Mouse (Mus musculus) hindbrain, postnatal 0 days (tissue): ENCODE data around the gene Nol6. TPM values are rescaled to one million over a fixed set of nuclear protein-coding genes. Genes with fewer than 3 reads are reported as not detected.
A peak's percentile ranks its signal among the peaks of the same experiment; 100 is the strongest.

Experiments
- ATAC-seq: fragments of 200-750 bp; cut with Nextera tagmentation; 2 replicates; pipeline ENCODE4 v1.8.0; 2017; ENCODE audit warnings: mild to moderate bottlenecking, moderate TSS enrichment, moderate library complexity
- DNase-seq: peaks from one replicate; pipeline ENCODE4 v3.0.0-alpha.2; 2015; ENCODE audit warnings: low spot score
- H3K27ac ChIP-seq: fragments of 300-500 bp; sonication (generic); 2 replicates; pipeline ENCODE4 v1.5.1; 2014; ENCODE audit warnings: mild to moderate bottlenecking
- H3K27me3 ChIP-seq: fragments of 300-500 bp; sonication (generic); 2 replicates; pipeline ENCODE4 v1.6.1; 2014; ENCODE audit warnings: low read length, mixed read lengths; ENCODE audit not compliant: insufficient read depth
- H3K36me3 ChIP-seq: fragments of 300-500 bp; sonication (generic); 2 replicates; pipeline ENCODE4 v1.6.1; 2014; ENCODE audit warnings: low read length, mixed read lengths; ENCODE audit not compliant: insufficient read depth
- H3K4me1 ChIP-seq: fragments of 300-500 bp; sonication (generic); 2 replicates; pipeline ENCODE4 v1.6.1; 2014; ENCODE audit warnings: antibody characterized with exemption, low read length, mixed read lengths; ENCODE audit not compliant: insufficient read depth
- H3K4me2 ChIP-seq: fragments of 300-500 bp; sonication (generic); 2 replicates; pipeline ENCODE4 v1.6.1; 2014; ENCODE audit warnings: low read depth, mild to moderate bottlenecking, low read length, moderate library complexity, mixed read lengths
- H3K4me3 ChIP-seq: fragments of 300-500 bp; sonication (generic); 2 replicates; pipeline ENCODE4 v1.5.1; 2014; ENCODE audit warnings: low read length
- H3K9ac ChIP-seq: fragments of 300-500 bp; sonication (generic); replicated peaks from 2 replicates; pipeline ENCODE4 v1.6.1; 2014; ENCODE audit warnings: mild to moderate bottlenecking, low read length, moderate library complexity, mixed read lengths
- H3K9me3 ChIP-seq: fragments of 300-500 bp; sonication (generic); 2 replicates; pipeline ENCODE4 v1.6.1; 2016; ENCODE audit warnings: low read length, mixed read lengths
- CTCF ChIP-seq: IDR thresholded peaks from 2 replicates; pipeline ENCODE4 v1.5.1; 2016; ENCODE audit warnings: antibody characterized with exemption, control low read depth, low read depth
- WGBS: fragments of 180-500 bp; shearing (Covaris S2); extraction: QIAGEN DNeasy Blood & Tissue Kit; methylation state at CpG from one replicate; pipeline ENCODE4 v1.1.7; 2014; 5-methylcytosine and 5-hydroxymethylcytosine counted together
- polyA plus RNA-seq: library from polyadenylated mRNA; unstranded; fragments of >200 nt; fragmentation: Nextera tagmentation; extraction: Ambion mirVana; gene quantifications from 2 replicates; pipeline ENCODE4 v1.2.1, GENCODE M21; 2015
- total RNA-seq: library from RNA; depleted of rRNA; stranded (reverse); fragments of >200 nt; gene quantifications from 2 replicates; pipeline ENCODE4 v1.2.3, GENCODE M21; 2014

The Nol6 gene
- total and polyA plus RNA-seq, 2 experiments from 2014 or later = 32.4 to 70.2 TPM

DNA sequence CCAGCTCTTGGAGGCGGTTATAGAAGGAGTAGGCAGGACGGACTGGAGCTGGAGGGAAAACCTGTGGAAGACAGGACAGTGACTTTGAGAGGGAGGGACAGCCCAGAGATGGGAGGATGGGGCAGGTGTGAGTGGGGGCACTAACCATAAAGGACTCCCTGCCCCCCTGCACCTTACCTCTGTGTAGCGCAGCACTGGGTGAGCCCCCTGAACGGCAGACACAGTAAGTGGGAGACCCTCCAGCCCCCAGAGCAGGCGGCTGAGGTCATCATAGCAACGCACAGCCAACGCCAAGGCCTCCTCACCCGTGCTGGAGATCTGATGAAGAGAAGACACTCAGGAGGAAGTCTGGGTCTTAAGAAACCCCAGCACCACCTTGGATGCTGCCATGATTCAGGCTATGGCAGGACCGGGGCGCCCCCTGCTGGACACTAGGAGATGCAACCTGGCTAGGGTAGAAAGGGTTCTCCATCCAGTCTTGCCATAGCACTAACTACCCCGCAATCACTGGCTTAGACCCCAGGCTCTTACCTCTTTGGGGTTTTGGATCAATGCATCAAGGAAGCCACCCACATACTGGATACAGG, 5.5 kb downstream of the Nol6 start:
- Histone ChIP-seq H3K4me3 (no peak overlapping the region), H3K36me3 (peaks cover 61% of the 10 kb centered on the region), H3K27ac (no peak overlapping the region), H3K9me3 (no peaks in the 10 kb centered on the region), H3K4me1 (no peaks in the 10 kb centered on the region), H3K4me2 (no peak overlapping the region), H3K27me3 (no peaks in the 10 kb centered on the region), H3K9ac (no peak overlapping the region)
- 76% methylated on average over 11 of the region's 11 CpGs for WGBS
- peak; percentile 65 for DNase-seq
- peak; percentile 83 for TF ChIP-seq CTCF
- ATAC-seq = no peak

DNA sequence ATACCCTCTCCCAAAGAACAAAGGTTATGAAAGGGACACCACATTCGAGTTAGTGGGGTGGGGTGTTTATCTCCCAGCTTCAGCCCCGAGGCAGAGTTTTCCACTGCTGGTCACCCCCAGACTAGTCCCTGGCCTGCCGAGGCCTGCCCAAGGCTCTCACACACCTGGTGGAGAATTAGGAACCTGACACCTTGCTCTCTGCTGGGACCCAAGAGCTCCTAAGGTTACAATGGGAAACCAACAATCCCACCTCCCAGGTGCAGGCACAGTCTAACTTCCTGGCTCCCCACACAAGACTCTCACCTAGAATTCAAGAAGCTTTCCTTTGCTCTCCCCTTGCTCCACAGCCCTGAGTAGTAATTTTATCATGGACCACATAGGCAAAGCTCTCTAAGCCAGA, 7.4 kb downstream of the Nol6 start:
- no peak overlapping the region for H3K4me2 ChIP-seq
- no peak overlapping the region for H3K9ac ChIP-seq
- H3K27ac ChIP-seq = no peak overlapping the region
- TF ChIP-seq CTCF = no peak
- no peaks in the 10 kb centered on the region for H3K4me1 ChIP-seq
- 89% methylated on average over 3 of the region's 3 CpGs for WGBS
- no peak for ATAC-seq
- H3K36me3 ChIP-seq = peaks cover 62% of the 10 kb centered on the region
- H3K27me3 ChIP-seq = no peaks in the 10 kb centered on the region
- no peak for DNase-seq
- H3K4me3 ChIP-seq = no peak overlapping the region
- no peaks in the 10 kb centered on the region for H3K9me3 ChIP-seq

DNA sequence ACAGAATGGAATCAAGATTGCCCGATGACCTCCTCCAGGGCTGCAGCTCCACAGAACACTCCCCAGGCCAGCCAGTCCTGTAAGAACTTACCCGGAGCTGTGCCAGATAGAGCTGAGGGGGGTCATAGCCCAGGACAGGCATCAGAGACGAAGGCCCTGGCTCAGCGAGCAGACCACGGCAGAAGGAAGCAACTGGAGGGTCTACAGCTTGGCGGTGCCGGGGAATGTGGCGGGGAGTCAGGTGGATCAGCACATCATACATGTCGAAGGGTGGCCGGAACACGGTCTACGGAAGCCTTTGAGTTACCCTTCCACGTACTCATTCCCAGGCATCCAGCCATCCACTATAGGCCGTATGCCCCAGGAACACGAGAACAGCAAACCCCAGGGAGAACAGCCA, 8.5 kb downstream of the Nol6 start:
- Histone ChIP-seq H3K9ac (no peak overlapping the region), H3K4me1 (no peaks in the 10 kb centered on the region), H3K4me2 (no peak overlapping the region), H3K27ac (no peak overlapping the region), H3K9me3 (no peaks in the 10 kb centered on the region), H3K4me3 (no peak overlapping the region), H3K36me3 (peaks cover 61% of the 10 kb centered on the region), H3K27me3 (no peaks in the 10 kb centered on the region)
- no peak for TF ChIP-seq CTCF
- DNase-seq = no peak
- ATAC-seq = no peak
- WGBS = 92% methylated on average over 15 of the region's 15 CpGs

DNA sequence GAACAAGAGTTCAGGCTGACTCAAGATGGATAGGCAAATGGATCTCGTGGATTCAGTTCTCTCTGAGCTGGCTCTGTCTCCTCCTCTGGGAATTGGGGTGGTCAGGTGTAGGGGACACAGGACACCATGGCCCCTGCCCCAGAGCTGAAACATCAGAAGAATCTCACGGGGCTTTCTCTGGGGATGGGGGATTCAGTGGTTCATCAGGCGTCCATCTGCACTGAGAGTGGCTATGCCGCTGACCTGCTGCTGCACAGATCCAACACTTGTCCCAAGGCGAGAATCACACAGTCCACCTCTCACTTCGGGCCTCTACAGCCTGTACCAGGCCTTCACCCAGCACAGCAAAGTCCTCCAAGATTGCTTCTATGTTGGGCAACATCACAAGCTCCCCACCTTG, 9.2 kb downstream of the Nol6 start:
- Histone ChIP-seq H3K27me3 (no peaks in the 10 kb centered on the region), H3K9me3 (no peaks in the 10 kb centered on the region), H3K27ac (no peak overlapping the region), H3K9ac (no peak overlapping the region), H3K4me2 (no peak overlapping the region), H3K4me1 (no peaks in the 10 kb centered on the region), H3K36me3 (peaks cover 54% of the 10 kb centered on the region), H3K4me3 (no peak overlapping the region)
- TF ChIP-seq CTCF = no peak
- DNase-seq = no peak
- ATAC-seq = no peak
- 91% methylated on average over 6 of the region's 6 CpGs for WGBS

DNA sequence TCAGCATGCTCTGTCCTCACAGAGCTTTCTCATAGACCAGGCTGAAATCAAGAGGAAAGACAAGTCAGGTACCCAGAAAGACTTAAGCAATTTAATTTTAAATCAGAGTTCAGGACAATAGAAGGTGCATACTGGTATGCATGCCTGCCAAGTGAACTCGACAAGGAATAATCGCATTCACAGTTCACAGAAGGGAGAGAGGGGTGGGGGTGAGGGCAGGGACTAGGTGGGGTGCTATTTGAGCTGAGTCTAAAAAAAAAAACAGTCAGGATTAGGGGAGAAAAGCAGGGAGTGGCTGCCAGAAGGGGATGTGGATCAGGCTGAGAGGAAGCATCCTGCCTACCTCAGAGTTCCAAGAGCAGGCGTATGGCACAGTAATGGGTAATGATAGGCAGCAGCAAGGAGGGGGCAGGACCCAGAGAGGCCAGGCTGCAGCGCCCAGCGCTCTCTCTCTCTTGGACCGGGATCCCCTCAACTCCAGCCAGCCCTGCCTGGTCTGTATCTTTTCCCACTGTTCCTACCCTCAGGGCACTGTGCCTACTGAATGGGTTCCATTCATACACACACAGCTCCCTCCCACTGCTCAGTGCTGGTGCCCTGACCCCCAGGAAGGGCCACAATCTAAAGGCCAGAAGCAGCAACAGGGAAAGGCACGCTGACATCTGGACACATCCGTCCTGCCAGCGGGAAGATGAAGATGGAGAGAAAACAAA, 9.7 kb downstream of the Nol6 start:
- ATAC-seq (no peak), DNase-seq (no peak)
- 82% methylated on average over 9 of the region's 9 CpGs for WGBS
- Histone ChIP-seq H3K27me3 (no peaks in the 10 kb centered on the region), H3K27ac (no peak overlapping the region), H3K4me2 (no peak overlapping the region), H3K36me3 (peaks cover 48% of the 10 kb centered on the region), H3K4me1 (no peaks in the 10 kb centered on the region), H3K9me3 (no peaks in the 10 kb centered on the region), H3K4me3 (no peak overlapping the region), H3K9ac (no peak overlapping the region)
- no peak for TF ChIP-seq CTCF

DNA sequence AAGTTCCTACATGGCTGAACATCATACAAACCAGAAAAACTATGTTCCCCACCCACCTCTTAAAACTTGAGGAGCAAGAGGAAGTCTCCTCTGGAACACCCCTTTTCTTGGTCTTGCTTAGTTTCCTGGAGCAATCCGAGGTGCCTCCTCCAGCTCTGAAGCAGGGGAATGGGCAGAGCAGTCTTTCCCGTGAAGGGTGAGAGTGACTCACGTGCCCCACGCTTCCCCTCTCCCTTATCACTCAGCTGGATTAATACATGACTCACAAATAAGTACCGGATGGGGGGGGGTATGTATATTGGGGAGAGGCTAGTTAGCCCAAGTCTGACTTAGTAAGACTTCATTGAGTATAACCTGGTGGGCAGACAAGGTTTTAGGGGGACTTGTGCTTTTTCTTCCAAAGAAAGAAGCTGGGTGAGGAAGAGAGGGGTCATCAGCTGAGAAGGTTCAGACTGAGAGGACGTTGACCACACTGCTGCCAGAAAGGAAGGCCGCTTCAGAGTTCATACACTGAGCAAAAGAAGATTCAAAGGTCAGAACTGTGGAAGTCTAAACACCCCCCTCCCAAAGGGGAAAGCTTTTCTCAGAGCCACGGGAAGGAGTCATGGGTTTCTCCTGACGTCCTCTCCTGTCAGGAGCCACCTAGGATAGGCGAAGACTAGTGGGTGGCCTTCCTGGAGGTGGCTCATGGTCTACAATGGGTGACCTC, 15.4 kb downstream of the Nol6 start:
- 87% methylated on average over 10 of the region's 10 CpGs for WGBS
- no peaks in the 10 kb centered on the region for H3K27me3 ChIP-seq
- no peak for TF ChIP-seq CTCF
- H3K36me3 ChIP-seq = peaks cover 1% of the 10 kb centered on the region; the same call in 1 of the 2 replicates
- no peaks in the 10 kb centered on the region for H3K4me1 ChIP-seq
- H3K9me3 ChIP-seq = no peaks in the 10 kb centered on the region
- no peak overlapping the region for H3K9ac ChIP-seq
- ATAC-seq (no peak), DNase-seq (no peak)
- no peak overlapping the region for H3K4me3 ChIP-seq
- H3K27ac ChIP-seq = no peak overlapping the region
- H3K4me2 ChIP-seq = no peak overlapping the region
